Mouse (Mus musculus) MEL (cell line): ENCODE results near the gene Gm4756.

Source experiments
- CTCF ChIP-seq, 3 experiments: IDR thresholded peaks in 2 of 3; conservative IDR thresholded peaks in 1 of 3; 2 replicates each; pipeline ENCODE4 v1.5.1; 2011 to 2012; ENCODE audit warnings: low read length in 3 of 3, low read depth in 2 of 3, mild to moderate bottlenecking in 2 of 3, improper control_type of control experiment in 1 of 3, inconsistent platforms in 1 of 3, mixed read lengths in 1 of 3, moderate library complexity in 1 of 3; ENCODE audit not compliant: control insufficient read depth in 1 of 3, insufficient read depth in 1 of 3, poor library complexity in 1 of 3, severe bottlenecking in 1 of 3
- EP300 ChIP-seq, 2 experiments: IDR thresholded peaks; 2 replicates each; pipeline ENCODE4 v1.6.1; 2011; ENCODE audit warnings: improper control_type of control experiment in 2 of 2, low read length in 2 of 2, low read depth in 1 of 2, mild to moderate bottlenecking in 1 of 2
- ETS1 ChIP-seq: IDR thresholded peaks from 2 replicates; pipeline ENCODE4 v1.6.1; 2012; ENCODE audit warnings: low read depth, mild to moderate bottlenecking, inconsistent platforms, low read length, improper control_type of control experiment, moderate library complexity
- KAT2A ChIP-seq: conservative IDR thresholded peaks from 2 replicates; pipeline ENCODE4 v1.6.1; 2012; ENCODE audit warnings: low read depth, low read length, improper control_type of control experiment, inconsistent platforms
- MAFK ChIP-seq: IDR thresholded peaks from 2 replicates; pipeline ENCODE4 v1.6.1; 2011; ENCODE audit warnings: low read depth, mild to moderate bottlenecking, low read length, improper control_type of control experiment, borderline replicate concordance
- POLR2A ChIP-seq, 2 experiments: IDR thresholded peaks; 2 replicates each; pipeline ENCODE4 v1.6.1; 2011 to 2012; ENCODE audit warnings: low read length in 2 of 2, mild to moderate bottlenecking in 2 of 2, control low read depth in 1 of 2, improper control_type of control experiment in 1 of 2, low read depth in 1 of 2, moderate library complexity in 1 of 2; ENCODE audit not compliant: control insufficient read depth in 1 of 2, insufficient read depth in 1 of 2, poor library complexity in 1 of 2
- POLR2AphosphoS2 ChIP-seq: IDR thresholded peaks from 2 replicates; pipeline ENCODE4 v1.6.1; 2011; ENCODE audit warnings: low read length, improper control_type of control experiment
- RAD21 ChIP-seq: IDR thresholded peaks from 2 replicates; pipeline ENCODE4 v1.6.1; 2011; ENCODE audit warnings: mild to moderate bottlenecking, low read depth, low read length, improper control_type of control experiment
- SIN3A ChIP-seq: IDR thresholded peaks from 2 replicates; pipeline ENCODE4 v1.6.1; 2012; ENCODE audit warnings: low read length, improper control_type of control experiment, inconsistent platforms
- USF1 ChIP-seq: IDR thresholded peaks from 2 replicates; pipeline ENCODE4 v1.6.1; 2014; ENCODE audit warnings: low read depth, mild to moderate bottlenecking, inconsistent platforms, low read length, improper control_type of control experiment, moderate library complexity

- no peak for TF ChIP-seq EP300 (IDR thresholded peaks at IDR 0.05; ENCODE audit: low read depth in 1 of 2, low read length in 2 of 2)
- no peak for TF ChIP-seq ETS1
- no peak for TF ChIP-seq CTCF (IDR thresholded peaks at IDR 0.05 in 2 of 3, conservative IDR thresholded peaks at IDR 0.05 in 1 of 3; ENCODE audit: control insufficient read depth in 1 of 3, insufficient read depth in 1 of 3, low read depth in 2 of 3, low read length in 3 of 3, poor library complexity in 1 of 3, severe bottlenecking in 1 of 3)
- TF ChIP-seq POLR2AphosphoS2 = no peak
- TF ChIP-seq POLR2A (IDR thresholded peaks at IDR 0.05; ENCODE audit: control insufficient read depth in 1 of 2, insufficient read depth in 1 of 2, low read depth in 1 of 2, low read length in 2 of 2, poor library complexity in 1 of 2) = no peak
- no peak for TF ChIP-seq USF1
- no peak for TF ChIP-seq MAFK
- TF ChIP-seq RAD21 = no peak
- no peak for TF ChIP-seq SIN3A
- TF ChIP-seq KAT2A = no peak
These were observed 11.4 kb downstream of the Gm4756 start for GRCm38 (mm10) chr12:72638025-72638424.
